Mouse (Mus musculus): ENCODE data around the gene Nrg4. TPM values are rescaled to one million over a fixed set of nuclear protein-coding genes. Genes with fewer than 3 reads are reported as not detected.

Nrg4 gene
- total and polyA plus RNA-seq, 2 experiments = 5.3 to 24.2 TPM

DNA sequence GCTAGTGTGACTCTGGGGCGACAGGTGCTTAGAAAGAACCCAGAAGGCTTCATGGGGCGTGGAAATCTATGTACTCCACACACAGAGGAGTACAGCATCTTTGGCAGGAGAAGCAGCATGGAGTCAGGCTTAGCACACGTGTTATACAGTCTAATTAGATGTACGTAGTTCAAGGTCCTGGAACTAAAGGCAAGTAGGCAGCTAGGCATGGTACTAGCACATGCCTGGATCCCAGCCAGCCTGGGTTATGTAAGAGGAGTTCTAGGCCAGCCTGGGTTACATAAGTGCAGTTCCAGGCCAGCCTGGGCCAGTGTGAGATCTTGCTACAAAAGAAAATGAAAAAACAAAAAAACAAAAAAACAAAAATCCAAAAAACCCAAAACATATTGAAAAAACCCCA is 49.1 kb downstream of the Nrg4 start:
- no peaks in the 10 kb centered on the region for H3K79me2 ChIP-seq (ENCODE audit: control insufficient read depth, insufficient read depth, low read length)
- H3K27me3 ChIP-seq (ENCODE audit: control insufficient read depth, insufficient read depth, low read length) = no peaks in the 10 kb centered on the region
- WGBS = 23% methylated on average over 4 of the region's 4 CpGs
- no peak overlapping the region for H3K9ac ChIP-seq (ENCODE audit: low read depth, low read length)
- DNase-seq (ENCODE audit: extremely low read depth, low read depth, low spot score) = peak; percentile 96
- peak overlapping the region; percentile 29; the same call in 1 of the 2 replicates for H3K27ac ChIP-seq (replicated peaks; ENCODE audit: insufficient read depth, low read depth, low read length)
- no peak for TF ChIP-seq CTCF (IDR thresholded peaks at IDR 0.05; ENCODE audit: low read depth, low read length)
- TF ChIP-seq POLR2A (IDR thresholded peaks at IDR 0.05; ENCODE audit: extremely low read depth, insufficient read depth, low read length) = no peak
- peaks cover 8% of the 10 kb centered on the region; the same call in 1 of the 2 replicates for H3K4me1 ChIP-seq (ENCODE audit: control insufficient read depth, insufficient read depth, low read length)
- no peaks in the 10 kb centered on the region for H3K36me3 ChIP-seq (ENCODE audit: control insufficient read depth, insufficient read depth, low read length)
- no peak overlapping the region for H3K4me3 ChIP-seq (ENCODE audit: insufficient read depth, low read depth, low read length)

DNA sequence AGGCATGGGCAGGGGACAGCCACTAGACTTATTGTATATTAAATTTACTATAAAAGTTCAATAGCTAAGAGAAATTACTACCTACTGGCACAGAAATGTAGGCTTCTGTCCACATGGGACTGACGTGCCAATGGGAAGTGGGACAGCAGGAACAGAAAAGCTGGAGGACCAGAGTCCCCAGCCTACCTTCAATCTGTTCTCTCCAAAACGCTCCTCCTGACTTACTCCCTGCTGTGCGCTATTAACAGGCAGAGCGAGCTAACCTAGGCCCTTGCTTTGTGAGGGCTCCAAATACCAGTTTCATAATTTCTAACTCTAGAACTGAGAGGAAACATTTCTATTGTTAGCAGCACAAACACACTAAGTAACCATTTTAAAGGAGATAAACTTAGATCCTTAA is 52.7 kb downstream of the Nrg4 start:
- TF ChIP-seq POLR2A (IDR thresholded peaks at IDR 0.05; ENCODE audit: extremely low read depth, insufficient read depth, low read length) (no peak), CTCF (IDR thresholded peaks at IDR 0.05; ENCODE audit: low read depth, low read length) (no peak)
- Histone ChIP-seq H3K9ac (ENCODE audit: low read depth, low read length) (no peak overlapping the region), H3K27ac (replicated peaks; ENCODE audit: insufficient read depth, low read depth, low read length) (no peak overlapping the region), H3K4me1 (ENCODE audit: control insufficient read depth, insufficient read depth, low read length) (peaks cover 4% of the 10 kb centered on the region; the same call in 1 of the 2 replicates), H3K4me3 (ENCODE audit: insufficient read depth, low read depth, low read length) (no peak overlapping the region), H3K27me3 (ENCODE audit: control insufficient read depth, insufficient read depth, low read length) (no peaks in the 10 kb centered on the region), H3K79me2 (ENCODE audit: control insufficient read depth, insufficient read depth, low read length) (no peaks in the 10 kb centered on the region), H3K36me3 (ENCODE audit: control insufficient read depth, insufficient read depth, low read length) (no peaks in the 10 kb centered on the region)
- 91% methylated on average over 4 of the region's 4 CpGs for WGBS
- no peak for DNase-seq (ENCODE audit: extremely low read depth, low read depth, low spot score)

DNA sequence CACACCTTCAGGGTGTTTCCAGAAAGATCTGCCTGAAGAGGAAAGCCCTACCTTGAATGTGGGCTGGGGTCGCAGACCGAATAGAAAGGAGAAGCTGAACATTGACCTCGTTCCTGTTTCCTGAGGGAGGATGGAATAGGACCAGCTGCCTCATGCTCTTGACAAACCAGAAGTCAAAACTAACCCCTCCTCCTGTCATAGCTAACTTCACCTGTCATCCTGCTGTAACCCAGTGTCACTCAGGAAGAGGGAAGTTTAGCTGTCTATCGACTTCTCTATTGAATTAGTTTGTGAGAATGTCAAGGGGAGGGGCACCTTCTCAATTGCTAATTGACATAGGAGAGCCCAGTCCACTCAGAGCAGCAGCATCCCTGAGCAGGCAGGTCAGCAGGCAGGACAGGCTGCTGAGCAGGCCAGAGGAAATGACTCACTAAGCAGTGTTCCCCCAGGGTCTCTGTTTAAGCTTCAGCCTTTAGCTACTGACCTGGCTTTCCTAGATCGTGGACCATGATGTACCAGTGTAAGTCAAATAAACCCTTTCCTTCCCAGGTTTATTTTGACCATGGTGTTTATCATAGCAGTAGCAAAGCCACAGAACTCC is 54.6 kb downstream of the Nrg4 start:
- H3K27me3 ChIP-seq (ENCODE audit: control insufficient read depth, insufficient read depth, low read length) = no peaks in the 10 kb centered on the region
- TF ChIP-seq CTCF (IDR thresholded peaks at IDR 0.05; ENCODE audit: low read depth, low read length) (no peak), POLR2A (IDR thresholded peaks at IDR 0.05; ENCODE audit: extremely low read depth, insufficient read depth, low read length) (no peak)
- no peak overlapping the region for H3K27ac ChIP-seq (replicated peaks; ENCODE audit: insufficient read depth, low read depth, low read length)
- no peaks in the 10 kb centered on the region for H3K36me3 ChIP-seq (ENCODE audit: control insufficient read depth, insufficient read depth, low read length)
- WGBS = 52% methylated on average over 5 of the region's 5 CpGs
- H3K4me1 ChIP-seq (ENCODE audit: control insufficient read depth, insufficient read depth, low read length) = no peaks in the 10 kb centered on the region
- DNase-seq (ENCODE audit: extremely low read depth, low read depth, low spot score) = no peak
- H3K79me2 ChIP-seq (ENCODE audit: control insufficient read depth, insufficient read depth, low read length) = no peaks in the 10 kb centered on the region
- no peak overlapping the region for H3K9ac ChIP-seq (ENCODE audit: low read depth, low read length)
- H3K4me3 ChIP-seq (ENCODE audit: insufficient read depth, low read depth, low read length) = no peak overlapping the region

DNA sequence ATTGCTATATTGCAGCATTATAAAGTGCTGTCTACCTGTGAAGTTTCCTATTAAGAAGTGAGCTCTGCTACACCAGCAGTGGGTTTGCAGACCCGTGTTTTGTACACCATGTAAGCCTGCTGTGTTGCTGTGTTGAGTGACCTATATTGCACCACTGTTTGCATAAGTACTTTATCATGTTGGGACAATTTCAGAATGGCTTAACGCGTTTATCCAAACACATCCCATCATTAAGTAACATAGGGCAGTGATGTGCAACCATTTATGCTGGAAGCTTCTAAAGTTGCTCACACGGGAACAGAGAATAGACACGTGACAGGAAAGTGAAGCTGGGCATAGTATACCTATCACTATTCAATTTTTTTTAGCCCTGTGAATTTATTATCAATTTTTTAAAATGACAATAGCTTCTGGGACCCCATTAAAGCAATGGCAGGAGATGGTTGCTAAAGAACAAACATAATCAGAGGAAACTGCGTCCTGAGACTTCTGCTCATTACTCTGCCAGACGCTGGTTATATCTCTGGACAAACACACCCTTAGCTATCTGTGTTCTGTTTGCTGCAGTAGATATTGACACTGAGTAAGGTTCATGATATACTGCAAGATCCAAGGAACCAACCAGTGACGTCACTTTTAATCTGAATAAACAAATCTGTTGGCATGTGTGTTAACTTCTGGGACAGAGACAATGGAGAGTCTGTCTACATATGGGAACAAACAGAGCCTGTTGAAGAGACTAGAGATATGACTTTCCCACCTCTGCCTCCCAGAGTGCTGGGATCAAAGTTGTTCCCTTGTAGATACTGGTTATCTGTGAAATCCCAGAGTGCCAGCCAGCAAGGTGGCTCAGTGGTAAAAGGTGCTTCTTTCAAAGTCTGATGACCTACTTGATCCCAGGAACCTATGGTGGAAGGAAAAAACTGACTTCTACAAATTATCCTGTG is 62.0 kb downstream of the Nrg4 start:
- Histone ChIP-seq H3K27me3 (ENCODE audit: control insufficient read depth, insufficient read depth, low read length) (no peaks in the 10 kb centered on the region), H3K27ac (replicated peaks; ENCODE audit: insufficient read depth, low read depth, low read length) (no peak overlapping the region), H3K79me2 (ENCODE audit: control insufficient read depth, insufficient read depth, low read length) (no peaks in the 10 kb centered on the region), H3K9ac (ENCODE audit: low read depth, low read length) (no peak overlapping the region), H3K36me3 (ENCODE audit: control insufficient read depth, insufficient read depth, low read length) (no peaks in the 10 kb centered on the region), H3K4me3 (ENCODE audit: insufficient read depth, low read depth, low read length) (no peak overlapping the region), H3K4me1 (ENCODE audit: control insufficient read depth, insufficient read depth, low read length) (0 out of 2 replicates have a peak, but pooled peaks cover 3% of the 10 kb centered on the region)
- whole genome bisulfite sequencing = 17% methylated on average over 8 of the region's 8 CpGs
- DNase-seq (ENCODE audit: extremely low read depth, low read depth, low spot score) = peak; percentile 63
- TF ChIP-seq CTCF (IDR thresholded peaks at IDR 0.05; ENCODE audit: low read depth, low read length) = no peak
- no peak for TF ChIP-seq POLR2A (IDR thresholded peaks at IDR 0.05; ENCODE audit: extremely low read depth, insufficient read depth, low read length)

DNA sequence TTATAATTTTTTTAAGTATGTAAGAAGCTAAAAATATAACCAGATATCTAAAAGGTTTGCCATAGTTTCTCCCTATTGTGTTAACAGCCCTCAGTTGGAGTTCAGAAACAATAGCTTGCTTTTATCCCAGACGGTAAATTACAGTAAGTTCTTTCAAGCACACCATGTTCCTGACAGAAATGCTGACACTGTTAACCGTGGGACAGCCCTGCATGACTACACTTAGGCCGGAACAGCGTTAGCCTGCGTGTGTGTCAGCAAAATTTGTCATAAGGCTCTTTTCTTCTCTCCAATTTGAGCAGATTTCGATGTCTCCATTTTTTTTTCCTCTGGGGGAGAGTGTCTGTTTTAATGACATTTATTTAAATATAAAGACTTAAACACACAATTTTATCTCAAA is 66.9 kb downstream of the Nrg4 start:
- H3K4me3 ChIP-seq (ENCODE audit: insufficient read depth, low read depth, low read length) = no peak overlapping the region
- H3K27ac ChIP-seq (replicated peaks; ENCODE audit: insufficient read depth, low read depth, low read length) = no peak overlapping the region
- DNase-seq (ENCODE audit: extremely low read depth, low read depth, low spot score) = no peak
- 0 out of 2 replicates have a peak, but pooled peaks cover 3% of the 10 kb centered on the region for H3K4me1 ChIP-seq (ENCODE audit: control insufficient read depth, insufficient read depth, low read length)
- H3K27me3 ChIP-seq (ENCODE audit: control insufficient read depth, insufficient read depth, low read length) = no peaks in the 10 kb centered on the region
- H3K9ac ChIP-seq (ENCODE audit: low read depth, low read length) = no peak overlapping the region
- WGBS = 76% methylated on average over 6 of the region's 6 CpGs
- H3K79me2 ChIP-seq (ENCODE audit: control insufficient read depth, insufficient read depth, low read length) = no peaks in the 10 kb centered on the region
- no peaks in the 10 kb centered on the region for H3K36me3 ChIP-seq (ENCODE audit: control insufficient read depth, insufficient read depth, low read length)
- TF ChIP-seq POLR2A (IDR thresholded peaks at IDR 0.05; ENCODE audit: extremely low read depth, insufficient read depth, low read length) = no peak
- TF ChIP-seq CTCF (IDR thresholded peaks at IDR 0.05; ENCODE audit: low read depth, low read length) = no peak

Data from liver, adult 2 months (tissue).